Mouse (Mus musculus): ENCODE results near the gene Olfr228. TPM values are rescaled to one million over a fixed set of nuclear protein-coding genes. Genes with fewer than 3 reads are reported as not detected.
"Not testable (repeated sequence)": the region's sequence is repeated elsewhere in the genome, so short reads cannot be mapped to it uniquely, and the experiment has no call there.

The Olfr228 gene
- not detected in 2 replicates for polyA plus RNA-seq (2014; fragmentation: Nextera tagmentation; extraction: Ambion mirVana)

- no peak within 1 kb of the TSS for H3K9ac ChIP-seq (replicated peaks; ENCODE audit: low read length)
- DNase-seq (ENCODE audit: low spot score) (no peak), ATAC-seq (replicated peaks; ENCODE audit: insufficient number of reproducible peaks, low FRiP score, low TSS enrichment, low read depth) (no peak)
- no peaks in the 10 kb centered on the region for H3K4me1 ChIP-seq (ENCODE audit: control insufficient read depth, insufficient read depth, low read length)
- no peaks in the 10 kb centered on the region for H3K9me3 ChIP-seq (replicated peaks; ENCODE audit: control insufficient read depth, low read length)
- no peaks in the 10 kb centered on the region for H3K36me3 ChIP-seq (replicated peaks; ENCODE audit: control insufficient read depth, insufficient read depth, low read depth, low read length)
- no peak within 1 kb of the TSS for H3K4me3 ChIP-seq (ENCODE audit: low read depth, low read length)
- H3K27ac ChIP-seq (replicated peaks; ENCODE audit: low read depth, low read length) = no peak within 1 kb of the TSS
- no peaks in the 10 kb centered on the region for H3K27me3 ChIP-seq (ENCODE audit: control insufficient read depth, insufficient read depth, low read length)
- H3K4me2 ChIP-seq (ENCODE audit: low read depth, low read length) = no peak within 1 kb of the TSS
- WGBS = 28% methylated on average over 1 of the region's 1 CpGs
Measured at GRCm38 (mm10) chr2:86487286-86487685, at the start of gene Olfr228. Gene Olfr228 (minus strand): TSS chr2:86487386.

GRCm38 (mm10) chr2:86530991-86531390, 43.8 kb upstream of the Olfr228 start:
- WGBS = 61% methylated on average over 1 of the region's 1 CpGs
- H3K9ac ChIP-seq (replicated peaks; ENCODE audit: low read length) = no peak overlapping the region
- H3K36me3 ChIP-seq (replicated peaks; ENCODE audit: control insufficient read depth, insufficient read depth, low read depth, low read length) = no peaks in the 10 kb centered on the region

DNA sequence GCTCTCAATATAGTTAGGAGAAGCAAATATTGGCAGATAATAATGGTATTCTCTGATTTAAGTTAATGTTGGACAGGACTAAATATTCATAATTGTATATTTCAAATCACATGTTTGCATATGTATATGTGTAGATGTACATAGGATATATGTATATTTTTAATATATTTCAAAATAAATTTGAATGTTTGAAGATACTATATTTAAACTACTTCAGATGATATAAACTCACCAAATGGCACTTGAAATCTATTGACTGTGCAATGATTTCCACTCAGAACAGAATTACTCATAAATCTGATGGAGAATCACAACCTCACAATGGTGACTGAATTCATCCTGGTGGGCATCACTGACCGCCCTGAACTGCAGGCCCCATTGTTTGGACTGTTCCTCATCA, 21.0 kb upstream of the Olfr228 start, which contains the start of gene Olfr1076:
Gene Olfr1076 (plus strand): TSS at position 301 of the 400 bp plus-strand sequence.
- ATAC-seq (replicated peaks; ENCODE audit: insufficient number of reproducible peaks, low FRiP score, low TSS enrichment, low read depth) (no peak), DNase-seq (ENCODE audit: low spot score) (no peak)
- Histone ChIP-seq H3K27ac (replicated peaks; ENCODE audit: low read depth, low read length) (no peak within 1 kb of the TSS), H3K9me3 (replicated peaks; ENCODE audit: control insufficient read depth, low read length) (no peaks in the 10 kb centered on the region), H3K4me1 (ENCODE audit: control insufficient read depth, insufficient read depth, low read length) (no peaks in the 10 kb centered on the region), H3K36me3 (replicated peaks; ENCODE audit: control insufficient read depth, insufficient read depth, low read depth, low read length) (no peaks in the 10 kb centered on the region), H3K4me3 (ENCODE audit: low read depth, low read length) (no peak within 1 kb of the TSS), H3K4me2 (ENCODE audit: low read depth, low read length) (no peak within 1 kb of the TSS), H3K27me3 (ENCODE audit: control insufficient read depth, insufficient read depth, low read length) (no peaks in the 10 kb centered on the region), H3K9ac (replicated peaks; ENCODE audit: low read length) (no peak within 1 kb of the TSS)
- 74% methylated on average over 1 of the region's 1 CpGs for WGBS

More at GRCm38 (mm10) chr2:86530991-86531390, 43.8 kb upstream of the Olfr228 start:
- Histone ChIP-seq H3K27ac (replicated peaks; ENCODE audit: low read depth, low read length) (no peak overlapping the region), H3K4me1 (ENCODE audit: control insufficient read depth, insufficient read depth, low read length) (no peaks in the 10 kb centered on the region), H3K27me3 (ENCODE audit: control insufficient read depth, insufficient read depth, low read length) (no peaks in the 10 kb centered on the region), H3K9me3 (replicated peaks; ENCODE audit: control insufficient read depth, low read length) (no peaks in the 10 kb centered on the region), H3K4me3 (ENCODE audit: low read depth, low read length) (no peak overlapping the region), H3K4me2 (ENCODE audit: low read depth, low read length) (no peak overlapping the region)
- DNase-seq (ENCODE audit: low spot score) = no peak
- no peak for ATAC-seq (replicated peaks; ENCODE audit: insufficient number of reproducible peaks, low FRiP score, low TSS enrichment, low read depth)

DNA sequence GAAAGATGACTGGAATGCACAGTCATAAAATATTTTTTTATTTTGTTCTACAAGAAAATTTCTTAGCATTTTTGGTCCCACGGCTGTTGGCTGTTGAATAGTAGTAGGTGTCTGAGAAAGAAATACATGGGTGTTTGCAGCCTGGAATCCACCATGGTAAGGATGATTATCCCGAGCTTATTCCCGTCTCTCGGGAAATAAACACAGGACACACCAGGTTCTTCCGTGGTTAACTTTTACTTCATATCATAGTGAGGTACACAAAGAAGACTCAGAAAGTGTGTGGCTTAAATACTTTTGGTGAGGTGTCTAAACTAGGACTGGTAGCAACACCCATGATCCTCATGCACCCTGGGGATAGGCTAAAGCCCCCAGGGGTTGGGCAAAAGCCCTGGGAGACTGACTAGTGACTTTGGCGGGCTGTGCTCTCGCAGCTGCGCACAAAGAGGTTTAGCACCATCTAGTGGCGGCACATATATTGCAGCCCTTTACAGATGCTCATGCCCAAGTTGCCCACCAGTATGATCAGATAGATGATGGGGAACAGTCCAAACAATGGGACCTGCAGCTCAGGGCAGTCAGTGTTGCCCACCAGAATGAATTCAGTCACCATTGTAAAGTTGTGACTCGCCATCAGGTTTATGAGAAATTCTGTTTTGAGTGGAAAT, 22.6 kb downstream of the Olfr228 start:
- ATAC-seq (replicated peaks; ENCODE audit: insufficient number of reproducible peaks, low FRiP score, low TSS enrichment, low read depth) = 0 out of 2 replicates have a peak, but pooled peaks have one; percentile 59

DNA sequence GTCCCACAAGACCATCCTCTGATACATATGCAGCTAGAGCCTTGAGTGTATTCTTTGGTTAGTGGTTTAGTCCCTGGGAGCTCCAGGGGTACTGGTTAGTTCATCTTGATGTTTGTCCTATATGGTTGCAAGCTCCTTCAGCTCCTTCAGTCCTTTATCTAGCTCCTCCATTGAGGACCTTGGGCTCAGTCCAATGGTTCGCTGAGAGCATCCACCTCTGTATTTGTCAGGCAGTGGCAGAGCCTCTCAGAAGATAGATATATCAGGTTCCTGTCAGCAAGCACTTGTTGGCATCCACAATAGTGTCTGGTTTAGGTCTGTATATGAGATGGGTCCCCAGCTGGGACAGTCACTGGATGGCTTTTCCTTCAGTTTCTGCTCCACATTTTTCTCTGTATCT, 26.8 kb downstream of the Olfr228 start:
- Histone ChIP-seq H3K4me2 (ENCODE audit: low read depth, low read length) (no peak overlapping the region), H3K36me3 (replicated peaks; ENCODE audit: control insufficient read depth, insufficient read depth, low read depth, low read length) (no peaks in the 10 kb centered on the region), H3K27ac (replicated peaks; ENCODE audit: low read depth, low read length) (no peak overlapping the region), H3K4me3 (ENCODE audit: low read depth, low read length) (no peak overlapping the region), H3K4me1 (ENCODE audit: control insufficient read depth, insufficient read depth, low read length) (no peaks in the 10 kb centered on the region), H3K9me3 (replicated peaks; ENCODE audit: control insufficient read depth, low read length) (no peaks in the 10 kb centered on the region), H3K27me3 (ENCODE audit: control insufficient read depth, insufficient read depth, low read length) (no peaks in the 10 kb centered on the region), H3K9ac (replicated peaks; ENCODE audit: low read length) (no peak overlapping the region)
- DNase-seq (ENCODE audit: low spot score) (no peak), ATAC-seq (replicated peaks; ENCODE audit: insufficient number of reproducible peaks, low FRiP score, low TSS enrichment, low read depth) (no peak)
- WGBS = 77% methylated on average over 1 of the region's 1 CpGs

More for the DNA sequence above, 22.6 kb downstream of the Olfr228 start:
- H3K9me3 ChIP-seq (replicated peaks; ENCODE audit: control insufficient read depth, low read length) = no peaks in the 10 kb centered on the region
- DNase-seq (ENCODE audit: low spot score) = peak; percentile 75
- H3K27me3 ChIP-seq (ENCODE audit: control insufficient read depth, insufficient read depth, low read length) = no peaks in the 10 kb centered on the region
- 39% methylated on average over 10 of the region's 10 CpGs for WGBS
- no peak overlapping the region for H3K4me3 ChIP-seq (ENCODE audit: low read depth, low read length)
- H3K4me1 ChIP-seq (ENCODE audit: control insufficient read depth, insufficient read depth, low read length) = no peaks in the 10 kb centered on the region
- no peak overlapping the region for H3K9ac ChIP-seq (replicated peaks; ENCODE audit: low read length)
- no peak overlapping the region for H3K4me2 ChIP-seq (ENCODE audit: low read depth, low read length)
- no peaks in the 10 kb centered on the region for H3K36me3 ChIP-seq (replicated peaks; ENCODE audit: control insufficient read depth, insufficient read depth, low read depth, low read length)
- no peak overlapping the region for H3K27ac ChIP-seq (replicated peaks; ENCODE audit: low read depth, low read length)

DNA sequence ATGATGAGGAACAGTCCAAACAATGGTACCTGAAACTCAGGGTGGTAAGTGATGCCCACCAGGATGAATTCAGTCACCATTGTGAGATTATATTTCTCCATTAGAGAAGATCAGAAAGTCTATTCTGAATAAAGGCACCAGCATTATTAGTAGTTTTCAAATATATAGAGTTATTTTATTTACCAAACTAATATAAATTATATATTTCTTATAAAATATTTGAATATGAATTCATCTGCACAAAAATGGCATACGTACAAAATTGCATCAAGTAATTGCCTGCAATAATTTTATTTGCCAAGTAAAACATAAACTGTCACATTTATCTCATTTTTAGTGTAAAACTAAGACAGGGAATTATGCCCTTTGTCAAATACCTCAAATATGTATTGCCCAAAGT, 31.0 kb downstream of the Olfr228 start, which contains the start of gene Olfr1066:
Gene Olfr1066 (minus strand): TSS at position 101 of the 400 bp plus-strand sequence.
- H3K27me3 ChIP-seq (ENCODE audit: control insufficient read depth, insufficient read depth, low read length) = no peaks in the 10 kb centered on the region
- no peaks in the 10 kb centered on the region for H3K9me3 ChIP-seq (replicated peaks; ENCODE audit: control insufficient read depth, low read length)
- WGBS = 81% methylated on average over 1 of the region's 1 CpGs
- no peaks in the 10 kb centered on the region for H3K4me1 ChIP-seq (ENCODE audit: control insufficient read depth, insufficient read depth, low read length)
- ATAC-seq (replicated peaks; ENCODE audit: insufficient number of reproducible peaks, low FRiP score, low TSS enrichment, low read depth) (no peak), DNase-seq (ENCODE audit: low spot score) (no peak)
- H3K27ac ChIP-seq (replicated peaks; ENCODE audit: low read depth, low read length) = no peak within 1 kb of the TSS
- H3K4me3 ChIP-seq (ENCODE audit: low read depth, low read length) = no peak within 1 kb of the TSS
- no peak within 1 kb of the TSS for H3K4me2 ChIP-seq (ENCODE audit: low read depth, low read length)
- H3K9ac ChIP-seq (replicated peaks; ENCODE audit: low read length) = no peak within 1 kb of the TSS
- no peaks in the 10 kb centered on the region for H3K36me3 ChIP-seq (replicated peaks; ENCODE audit: control insufficient read depth, insufficient read depth, low read depth, low read length)

DNA sequence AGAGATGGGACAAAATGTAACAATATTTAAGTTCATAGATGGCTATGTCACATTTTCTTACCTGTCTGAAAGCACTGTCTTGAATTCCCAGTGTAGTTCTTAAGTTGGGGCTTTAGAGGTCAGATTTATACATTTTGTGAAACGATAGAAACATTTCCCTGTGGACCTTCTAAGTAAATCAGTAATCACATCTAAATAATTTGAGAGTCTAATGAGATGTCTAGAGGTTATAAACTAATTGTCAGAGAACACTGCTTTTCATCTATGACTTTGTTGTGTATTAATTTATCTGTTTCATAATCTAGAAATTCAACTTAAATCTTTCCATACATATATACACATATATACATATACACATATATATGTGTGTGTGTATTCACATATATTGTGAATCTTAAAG, 36.7 kb downstream of the Olfr228 start, which contains the start of gene Olfr1065:
Gene Olfr1065 (minus strand): TSS at position 101 of the 400 bp plus-strand sequence.
- H3K4me1 ChIP-seq (ENCODE audit: control insufficient read depth, insufficient read depth, low read length); H3K27me3 ChIP-seq (ENCODE audit: control insufficient read depth, insufficient read depth, low read length); DNase-seq (ENCODE audit: low spot score); H3K4me2 ChIP-seq (ENCODE audit: low read depth, low read length); H3K27ac ChIP-seq (replicated peaks; ENCODE audit: low read depth, low read length); H3K9me3 ChIP-seq (replicated peaks; ENCODE audit: control insufficient read depth, low read length); H3K4me3 ChIP-seq (ENCODE audit: low read depth, low read length); ATAC-seq (replicated peaks; ENCODE audit: insufficient number of reproducible peaks, low FRiP score, low TSS enrichment, low read depth); H3K36me3 ChIP-seq (replicated peaks; ENCODE audit: control insufficient read depth, insufficient read depth, low read depth, low read length); H3K9ac ChIP-seq (replicated peaks; ENCODE audit: low read length): not testable (repeated sequence)
- WGBS = no CpG with 5 or more reads among the region's 1 CpGs

GRCm38 (mm10) chr2:86442101-86442500, 45.1 kb downstream of the Olfr228 start:
- not testable (repeated sequence) for ATAC-seq (replicated peaks; ENCODE audit: insufficient number of reproducible peaks, low FRiP score, low TSS enrichment, low read depth); H3K4me2 ChIP-seq (ENCODE audit: low read depth, low read length); H3K4me3 ChIP-seq (ENCODE audit: low read depth, low read length); H3K4me1 ChIP-seq (ENCODE audit: control insufficient read depth, insufficient read depth, low read length); H3K36me3 ChIP-seq (replicated peaks; ENCODE audit: control insufficient read depth, insufficient read depth, low read depth, low read length); H3K9ac ChIP-seq (replicated peaks; ENCODE audit: low read length); DNase-seq (ENCODE audit: low spot score); H3K27ac ChIP-seq (replicated peaks; ENCODE audit: low read depth, low read length); H3K27me3 ChIP-seq (ENCODE audit: control insufficient read depth, insufficient read depth, low read length); H3K9me3 ChIP-seq (replicated peaks; ENCODE audit: control insufficient read depth, low read length)
- WGBS = 73% methylated on average over 1 of the region's 1 CpGs
